Mouse (Mus musculus) liver, embryonic 12.5 days (tissue): Measurements from ENCODE around the gene Angptl2. TPM values are rescaled to one million over a fixed set of nuclear protein-coding genes. Genes with fewer than 3 reads are reported as not detected.

ENCODE experiments used
- ATAC-seq: fragments of 200-750 bp; cut with Nextera tagmentation; 2 replicates; pipeline ENCODE4 v1.8.0; 2017; ENCODE audit warnings: moderate number of reproducible peaks, mild to moderate bottlenecking, moderate library complexity
- H3K27ac ChIP-seq: fragments of 300-500 bp; sonication (generic); 2 replicates; pipeline ENCODE4 v1.5.1; 2016; ENCODE audit warnings: mild to moderate bottlenecking
- H3K27me3 ChIP-seq: fragments of 300-500 bp; sonication (generic); replicated peaks from 2 replicates; pipeline ENCODE4 v1.6.1; 2016; ENCODE audit warnings: mild to moderate bottlenecking, moderate library complexity
- H3K36me3 ChIP-seq: fragments of 300-500 bp; sonication (generic); 2 replicates; pipeline ENCODE4 v1.6.1; 2016; ENCODE audit warnings: mild to moderate bottlenecking, moderate library complexity
- H3K4me1 ChIP-seq: fragments of 300-500 bp; sonication (generic); 2 replicates; pipeline ENCODE4 v1.6.1; 2016
- H3K4me2 ChIP-seq: fragments of 300-500 bp; sonication (generic); 2 replicates; pipeline ENCODE4 v1.6.1; 2016; ENCODE audit warnings: mild to moderate bottlenecking, moderate library complexity
- H3K4me3 ChIP-seq: fragments of 300-500 bp; sonication (generic); 2 replicates; pipeline ENCODE4 v1.5.1; 2016; ENCODE audit warnings: mild to moderate bottlenecking, moderate library complexity
- H3K9ac ChIP-seq: fragments of 300-500 bp; sonication (generic); 2 replicates; pipeline ENCODE4 v1.6.1; 2016; ENCODE audit warnings: mild to moderate bottlenecking, moderate library complexity
- H3K9me3 ChIP-seq: fragments of 300-500 bp; sonication (generic); replicated peaks from 2 replicates; pipeline ENCODE4 v1.6.1; 2016; ENCODE audit warnings: mild to moderate bottlenecking, moderate library complexity
- WGBS: fragments of 180-500 bp; shearing (Covaris S2); methylation state at CpG from one replicate; pipeline ENCODE4 v1.1.7; 2016; ENCODE audit not compliant: insufficient replicate concordance; 5-methylcytosine and 5-hydroxymethylcytosine counted together
- polyA plus RNA-seq: library from polyadenylated mRNA; unstranded; fragments of >200 nt; fragmentation: Nextera tagmentation; extraction: Ambion mirVana; gene quantifications from 2 replicates; pipeline ENCODE4 v1.2.1, GENCODE M21; 2016

The Angptl2 gene
- polyA plus RNA-seq, 1 experiment from 2014 or later, result 5.2 TPM

GRCm38 (mm10) chr2:33234848-33235247, 19.0 kb downstream of the Angptl2 start:
- Histone ChIP-seq H3K4me3 (no peak overlapping the region), H3K4me2 (no peak overlapping the region), H3K9ac (no peak overlapping the region), H3K27ac (no peak overlapping the region), H3K4me1 (0 out of 2 replicates have a peak, but pooled peaks cover 6% of the 10 kb centered on the region), H3K36me3 (no peaks in the 10 kb centered on the region), H3K9me3 (no peaks in the 10 kb centered on the region), H3K27me3 (no peaks in the 10 kb centered on the region)
- ATAC-seq, result no peak
- 76% methylated on average over 4 of the region's 4 CpGs for WGBS

DNA sequence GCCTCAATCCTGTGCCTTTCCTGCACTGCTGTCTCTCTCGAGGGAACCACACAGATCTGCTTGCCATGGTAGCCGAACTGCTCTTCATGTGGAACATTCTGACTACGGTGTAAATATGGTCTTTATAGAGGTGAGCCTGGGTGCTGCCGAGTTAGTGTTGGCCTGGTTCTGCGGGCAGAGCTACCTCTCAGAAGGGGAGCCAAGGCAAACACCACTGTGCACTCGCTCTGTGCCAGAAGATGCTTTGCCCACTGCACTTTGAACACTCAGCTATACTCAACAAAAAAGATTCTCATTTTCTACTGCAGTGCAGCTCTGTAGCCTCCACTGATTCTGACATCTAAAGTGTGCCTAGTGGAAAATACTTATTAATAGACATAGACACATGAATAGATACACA, 21.7 kb downstream of the Angptl2 start:
- no peak for ATAC-seq
- WGBS, result 66% methylated on average over 6 of the region's 6 CpGs
- H3K9ac ChIP-seq, result no peak overlapping the region

DNA sequence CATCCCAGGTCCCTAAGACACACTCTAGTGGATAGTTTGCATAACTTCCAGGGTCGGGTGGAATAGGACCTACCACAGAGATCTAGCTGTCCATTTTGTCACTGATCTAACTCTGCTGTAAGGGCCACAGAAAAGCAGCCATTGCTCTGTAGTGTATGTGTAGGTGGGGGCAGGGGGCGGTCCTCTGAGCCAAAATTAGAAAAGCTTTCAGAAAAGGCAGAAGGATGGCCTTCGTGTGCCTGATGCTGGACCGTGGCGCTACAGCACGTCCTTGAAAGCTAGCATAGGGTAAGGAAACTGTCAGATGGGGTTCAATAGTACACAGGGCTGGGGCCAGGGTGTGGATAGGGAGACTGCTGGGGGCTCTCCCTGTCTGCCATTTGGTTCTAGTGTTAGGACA, 29.0 kb downstream of the Angptl2 start:
- H3K4me3 ChIP-seq, result no peak overlapping the region
- H3K36me3 ChIP-seq, result no peaks in the 10 kb centered on the region
- no peak overlapping the region for H3K4me2 ChIP-seq
- H3K9ac ChIP-seq, result no peak overlapping the region
- 70% methylated on average over 6 of the region's 6 CpGs for WGBS
- ATAC-seq, result no peak
- H3K4me1 ChIP-seq, result peaks cover 20% of the 10 kb centered on the region
- no peak overlapping the region for H3K27ac ChIP-seq
- H3K9me3 ChIP-seq, result no peaks in the 10 kb centered on the region
- no peaks in the 10 kb centered on the region for H3K27me3 ChIP-seq

More for the DNA sequence above, 21.7 kb downstream of the Angptl2 start:
- Histone ChIP-seq H3K4me1 (0 out of 2 replicates have a peak, but pooled peaks cover 3% of the 10 kb centered on the region), H3K9me3 (no peaks in the 10 kb centered on the region), H3K27ac (no peak overlapping the region), H3K4me2 (no peak overlapping the region), H3K27me3 (no peaks in the 10 kb centered on the region), H3K36me3 (no peaks in the 10 kb centered on the region), H3K4me3 (no peak overlapping the region)

DNA sequence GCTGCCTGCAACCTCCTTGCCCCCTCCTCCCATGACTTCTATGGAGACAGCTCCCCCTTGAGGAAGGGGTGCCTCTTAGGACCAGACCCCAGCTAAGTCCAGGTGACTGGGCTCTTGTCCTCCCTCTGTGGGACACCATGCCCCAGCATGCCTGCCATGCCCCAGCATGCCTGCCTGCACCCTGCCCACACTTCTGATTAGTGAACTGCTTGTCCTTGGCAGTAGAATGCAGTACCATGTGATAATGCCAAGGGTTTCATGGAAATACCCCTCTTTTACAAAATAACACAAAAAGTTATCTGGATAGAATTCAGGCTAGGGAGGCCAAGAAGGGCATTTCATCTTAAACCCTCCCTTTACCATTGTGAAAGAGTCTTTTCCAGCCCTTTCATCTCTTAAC, 29.5 kb downstream of the Angptl2 start:
- Histone ChIP-seq H3K4me2 (no peak overlapping the region), H3K36me3 (no peaks in the 10 kb centered on the region), H3K9me3 (no peaks in the 10 kb centered on the region), H3K27ac (no peak overlapping the region), H3K4me1 (peaks cover 24% of the 10 kb centered on the region), H3K27me3 (no peaks in the 10 kb centered on the region), H3K4me3 (no peak overlapping the region), H3K9ac (no peak overlapping the region)
- ATAC-seq, result no peak

DNA sequence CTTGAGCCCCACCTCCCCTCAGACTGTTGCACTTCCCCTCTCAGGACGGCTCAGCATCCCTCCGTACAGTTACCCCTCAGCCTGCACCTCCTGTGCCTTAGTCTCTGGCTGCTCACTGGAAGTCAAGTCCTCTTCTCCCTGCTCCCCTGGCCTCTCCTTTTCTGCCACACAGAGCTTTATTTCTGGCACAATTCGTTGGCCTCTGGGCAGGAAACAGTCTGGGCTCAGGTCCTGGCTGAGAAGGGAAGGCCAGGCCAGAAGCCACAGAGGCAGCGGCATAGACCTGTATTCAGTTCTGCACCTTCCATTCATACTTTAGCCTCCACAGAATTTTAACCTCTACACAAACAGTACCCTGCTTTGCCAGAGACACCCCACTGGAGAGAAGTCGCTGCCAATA, 31.0 kb downstream of the Angptl2 start:
- Histone ChIP-seq H3K4me2 (no peak overlapping the region), H3K4me1 (peaks cover 26% of the 10 kb centered on the region)
- 52% methylated on average over 5 of the region's 5 CpGs for WGBS

GRCm38 (mm10) chr2:33248549-33248948, 32.7 kb downstream of the Angptl2 start:
- Histone ChIP-seq H3K27me3 (no peaks in the 10 kb centered on the region), H3K27ac (no peak overlapping the region), H3K4me1 (peaks cover 31% of the 10 kb centered on the region), H3K9ac (no peak overlapping the region), H3K9me3 (no peaks in the 10 kb centered on the region), H3K4me2 (no peak overlapping the region), H3K36me3 (no peaks in the 10 kb centered on the region), H3K4me3 (no peak overlapping the region)
- ATAC-seq, result no peak
- 74% methylated on average over 7 of the region's 7 CpGs for WGBS

More for the DNA sequence above, 31.0 kb downstream of the Angptl2 start:
- H3K27me3 ChIP-seq, result no peaks in the 10 kb centered on the region
- no peaks in the 10 kb centered on the region for H3K36me3 ChIP-seq
- ATAC-seq, result no peak
- no peak overlapping the region for H3K9ac ChIP-seq
- no peak overlapping the region for H3K27ac ChIP-seq
- H3K9me3 ChIP-seq, result no peaks in the 10 kb centered on the region
- no peak overlapping the region for H3K4me3 ChIP-seq

DNA sequence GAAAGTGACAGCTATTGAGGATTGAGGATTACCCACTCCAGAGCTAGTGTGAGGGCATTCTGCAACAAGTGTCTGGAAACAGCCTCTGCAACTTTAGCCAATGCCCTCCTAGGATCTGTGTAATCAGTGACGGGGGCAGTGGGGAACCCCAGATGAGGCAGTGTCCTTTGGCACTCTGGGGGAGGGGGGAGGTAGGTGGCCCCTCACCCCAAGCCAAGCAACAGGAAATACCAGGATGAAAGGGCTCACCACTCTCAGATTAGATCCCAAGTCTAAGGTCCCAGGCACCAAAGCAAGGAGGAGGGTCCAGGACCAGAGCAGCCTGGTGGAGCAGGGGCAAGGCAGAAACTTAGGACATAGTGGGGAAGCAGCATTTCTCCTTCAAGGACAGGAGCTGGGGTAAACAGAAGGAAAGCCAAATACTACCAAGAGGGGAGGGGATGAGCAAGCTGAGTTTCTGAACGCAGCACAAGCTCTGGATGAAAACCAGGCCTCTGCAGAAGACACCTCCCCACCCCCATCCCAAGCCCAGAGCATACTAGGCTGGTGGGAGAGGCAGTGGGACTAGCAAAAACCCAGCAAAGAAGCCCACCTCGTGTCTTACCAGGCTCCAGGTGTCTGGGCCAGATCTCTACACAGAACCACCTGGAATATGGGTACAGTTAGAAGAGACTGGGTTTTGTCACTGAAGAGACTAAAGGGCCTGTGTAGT, 34.2 kb downstream of the Angptl2 start:
- no peak overlapping the region for H3K27ac ChIP-seq
- H3K4me2 ChIP-seq, result no peak overlapping the region
- 40% methylated on average over 3 of the region's 3 CpGs for WGBS
- peaks cover 46% of the 10 kb centered on the region for H3K4me1 ChIP-seq
- no peaks in the 10 kb centered on the region for H3K36me3 ChIP-seq
- no peak overlapping the region for H3K9ac ChIP-seq
- no peak overlapping the region for H3K4me3 ChIP-seq
- no peak for ATAC-seq
- H3K9me3 ChIP-seq, result no peaks in the 10 kb centered on the region
- H3K27me3 ChIP-seq, result no peaks in the 10 kb centered on the region

GRCm38 (mm10) chr2:33252751-33253150, 36.9 kb downstream of the Angptl2 start:
- Histone ChIP-seq H3K4me1 (peaks cover 70% of the 10 kb centered on the region), H3K27me3 (no peaks in the 10 kb centered on the region), H3K4me2 (no peak overlapping the region), H3K9me3 (no peaks in the 10 kb centered on the region), H3K9ac (no peak overlapping the region), H3K4me3 (no peak overlapping the region), H3K27ac (no peak overlapping the region), H3K36me3 (no peaks in the 10 kb centered on the region)
- WGBS, result 88% methylated on average over 6 of the region's 6 CpGs
- ATAC-seq, result no peak

- Histone ChIP-seq H3K4me2 (no peak overlapping the region), H3K9me3 (no peaks in the 10 kb centered on the region), H3K9ac (no peak overlapping the region), H3K4me3 (no peak overlapping the region), H3K4me1 (peaks cover 62% of the 10 kb centered on the region), H3K36me3 (no peaks in the 10 kb centered on the region), H3K27ac (no peak overlapping the region), H3K27me3 (no peaks in the 10 kb centered on the region)
- 53% methylated on average over 4 of the region's 4 CpGs for WGBS
- no peak for ATAC-seq
Measured at GRCm38 (mm10) chr2:33253572-33254190, 37.8 kb downstream of the Angptl2 start.

DNA sequence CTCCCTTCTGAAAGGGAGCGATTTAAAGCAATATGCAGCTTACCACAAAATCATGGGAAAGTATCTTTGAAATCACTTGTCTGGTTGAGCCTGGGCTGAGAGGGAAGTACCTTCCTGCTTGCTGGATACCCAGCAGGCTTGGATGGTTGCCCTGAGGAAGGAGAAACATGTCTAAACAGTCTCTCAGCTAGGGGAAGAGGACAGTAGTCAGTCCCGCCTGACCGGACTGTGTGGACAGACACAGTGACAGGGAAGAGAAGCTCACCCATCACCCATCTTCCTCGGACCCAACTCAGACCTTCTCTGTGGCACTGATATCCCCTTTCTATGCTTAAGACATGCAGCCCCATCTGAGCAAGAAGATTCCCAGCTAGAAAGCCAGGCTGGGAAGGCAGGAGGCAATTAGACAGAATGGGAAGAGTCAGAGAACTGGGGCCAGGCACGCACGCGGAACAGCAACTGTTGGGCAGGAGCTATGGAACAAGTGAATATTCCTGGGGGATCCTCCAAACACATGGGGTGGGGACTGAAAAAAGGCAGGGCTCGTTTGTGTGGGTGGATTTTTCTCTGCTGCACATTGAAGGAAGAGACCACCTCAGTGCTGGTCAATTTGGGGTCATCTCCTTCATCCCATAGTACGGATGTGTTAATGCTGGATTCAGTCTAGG, 38.6 kb downstream of the Angptl2 start:
- H3K27ac ChIP-seq, result no peak overlapping the region
- no peak overlapping the region for H3K9ac ChIP-seq
- H3K4me3 ChIP-seq, result no peak overlapping the region
- H3K36me3 ChIP-seq, result no peaks in the 10 kb centered on the region
- H3K4me2 ChIP-seq, result no peak overlapping the region
- H3K9me3 ChIP-seq, result no peaks in the 10 kb centered on the region
- H3K4me1 ChIP-seq, result peaks cover 56% of the 10 kb centered on the region
- ATAC-seq, result no peak
- 75% methylated on average over 9 of the region's 9 CpGs for WGBS
- no peaks in the 10 kb centered on the region for H3K27me3 ChIP-seq

- no peak overlapping the region for H3K4me3 ChIP-seq
- no peak overlapping the region for H3K9ac ChIP-seq
- peak overlapping the region; percentile 74 for H3K27ac ChIP-seq
- no peaks in the 10 kb centered on the region for H3K27me3 ChIP-seq
- H3K36me3 ChIP-seq, result no peaks in the 10 kb centered on the region
- WGBS, result 15% methylated on average over 3 of the region's 3 CpGs
- peaks cover 45% of the 10 kb centered on the region for H3K4me1 ChIP-seq
- peak overlapping the region; percentile 19; the same call in 1 of the 2 replicates for H3K4me2 ChIP-seq
- H3K9me3 ChIP-seq, result no peaks in the 10 kb centered on the region
- ATAC-seq, result peak; percentile 96
Measured at GRCm38 (mm10) chr2:33256769-33257537, 41.1 kb downstream of the Angptl2 start.

- Histone ChIP-seq H3K9me3 (no peaks in the 10 kb centered on the region), H3K36me3 (no peaks in the 10 kb centered on the region), H3K4me3 (no peak overlapping the region), H3K4me1 (peaks cover 21% of the 10 kb centered on the region), H3K27me3 (no peaks in the 10 kb centered on the region), H3K9ac (no peak overlapping the region), H3K4me2 (no peak overlapping the region), H3K27ac (no peak overlapping the region)
- 71% methylated on average over 8 of the region's 8 CpGs for WGBS
- ATAC-seq, result no peak
Measured at GRCm38 (mm10) chr2:33260772-33261171, 44.9 kb downstream of the Angptl2 start.
